Comparison of ENCODE assay signal across 20 mouse cellular contexts in the genomic region with DNA sequence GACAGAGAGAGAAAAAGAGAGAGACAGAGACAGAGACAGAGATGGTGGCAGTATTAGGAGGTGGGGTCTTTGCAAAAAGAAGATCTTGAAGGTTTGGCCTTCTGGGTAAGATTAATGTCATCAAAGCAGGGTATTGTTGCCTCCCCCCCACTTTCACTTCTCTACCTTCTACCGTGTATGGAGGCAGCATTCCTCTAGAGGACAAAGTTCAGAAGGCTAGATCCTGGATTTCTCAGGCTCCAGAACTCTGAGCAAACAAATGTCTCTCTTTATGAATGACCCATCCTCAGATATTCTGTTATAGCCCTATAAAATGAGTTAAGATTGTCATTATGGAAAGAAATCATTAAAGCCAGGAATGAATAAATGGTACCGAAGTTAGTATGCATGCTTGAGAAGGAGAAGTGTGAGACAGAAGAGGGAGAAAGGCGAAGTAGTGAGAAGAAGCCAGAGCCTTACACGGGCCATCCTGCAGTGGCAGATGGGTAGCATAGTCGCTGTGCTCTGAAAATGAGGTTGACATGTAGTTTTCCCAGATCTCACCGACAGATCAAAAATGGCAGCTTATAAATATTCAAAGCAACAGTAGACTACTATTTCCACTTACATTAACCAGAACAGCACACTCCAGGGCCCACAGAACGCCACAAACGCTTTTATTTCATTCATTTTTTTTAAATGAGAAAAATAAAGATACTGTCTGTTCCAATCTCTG.
DNase-seq lines count a peak whose midpoint lies in the region; ATAC-seq and TF ChIP-seq lines count a peak whose summit lies in the region.
"Had no signal": no experiment of that assay in that cellular context is flagged by ENCODE, and none has a peak within 500 bp of the region (broad histone marks: within the 10 kb centered on the region; RNA-seq: fewer than 3 reads in every experiment).

No protein-coding gene starts in this region.

- no peak overlapping the region for H3K4me2 ChIP-seq in forebrain, embryonic 15.5 days (replicated peaks)
- no peak overlapping the region for H3K4me2 ChIP-seq in intestine, embryonic 16.5 days (ENCODE audit: low read depth, low read length)
- H3K4me2 ChIP-seq: embryonic facial prominence, embryonic 13.5 days; heart, embryonic 13.5 days; hindbrain, embryonic 13.5 days had no signal

- no peak overlapping the region for H3K9ac ChIP-seq in forebrain, embryonic 15.5 days (replicated peaks)
- no peak overlapping the region for H3K9ac ChIP-seq in intestine, embryonic 16.5 days (ENCODE audit: low read depth, low read length)
- H3K9ac ChIP-seq: embryonic facial prominence, embryonic 13.5 days; heart, embryonic 13.5 days; hindbrain, embryonic 13.5 days had no signal

- peak; percentile 72 for ATAC-seq in forebrain, embryonic 15.5 days (replicated peaks)
- 0 out of 2 replicates have a peak, but pooled peaks have one; percentile 42 for ATAC-seq in common myeloid progenitor, adult 5-6 weeks (replicated peaks; ENCODE audit: low read depth, poor library complexity, severe bottlenecking)
- ATAC-seq in intestine, embryonic 16.5 days: 0 out of 2 replicates have a peak, but pooled peaks have one; percentile 56
- ATAC-seq: activated CD4-positive, CD25-positive, alpha-beta regulatory T cell, adult 4 months; Patski had no signal

- TF ChIP-seq POLR2A in brain, embryonic 14.5 days (IDR thresholded peaks at IDR 0.05; ENCODE audit: borderline replicate concordance, extremely low read depth, insufficient read depth, insufficient read length, poor library complexity, severe bottlenecking): no peak

- WGBS in forebrain, embryonic 15.5 days: 65% methylated on average over 8 of the region's 8 CpGs
- 89% methylated on average over 8 of the region's 8 CpGs for WGBS in forebrain, embryonic 10.5 days
- WGBS in intestine, embryonic 16.5 days: 76% methylated on average over 8 of the region's 8 CpGs

- peak overlapping the region; percentile 93 for H3K27ac ChIP-seq in forebrain, embryonic 15.5 days (replicated peaks)
- H3K27ac ChIP-seq in forebrain, embryonic 10.5 days: no peak overlapping the region
- no peak overlapping the region for H3K27ac ChIP-seq in intestine, embryonic 16.5 days (ENCODE audit: low read length)
- H3K27ac ChIP-seq: gastrocnemius, adult 2 months; heart, embryonic 13.5 days; hindbrain, embryonic 13.5 days had no signal

- no peak for TF ChIP-seq CTCF in brain, embryonic 14.5 days (IDR thresholded peaks at IDR 0.05; ENCODE audit: borderline replicate concordance, extremely low read depth, insufficient read depth, insufficient read length)

- H3K9me3 ChIP-seq in forebrain, embryonic 15.5 days: no peaks in the 10 kb centered on the region
- no peaks in the 10 kb centered on the region for H3K9me3 ChIP-seq in forebrain, embryonic 10.5 days
- no peaks in the 10 kb centered on the region for H3K9me3 ChIP-seq in intestine, embryonic 16.5 days (ENCODE audit: control insufficient read depth, low read length)
- H3K9me3 ChIP-seq: embryonic facial prominence, embryonic 13.5 days; heart, embryonic 13.5 days; hindbrain, embryonic 13.5 days had no signal

- no peak for DNase-seq in forebrain, embryonic 10.5 days (ENCODE audit: extremely low spot score, low spot score)
- peak; percentile 72 for DNase-seq in brain, embryonic 14.5 days (ENCODE audit: low read depth)
- no peak for DNase-seq in heart, postnatal 36 days
- DNase-seq: adrenal gland, adult 2 months; adrenal gland, postnatal 25 days; cerebellum, adult 11 months; cerebellum, adult 8-10 months; cerebellum, postnatal 14 days; gastrocnemius, adult 2 months; gastrocnemius, postnatal 25 days; kidney, adult 11 months had no signal

- no peak overlapping the region for H3K4me3 ChIP-seq in forebrain, embryonic 15.5 days
- H3K4me3 ChIP-seq in forebrain, embryonic 10.5 days: no peak overlapping the region
- no peak overlapping the region for H3K4me3 ChIP-seq in intestine, embryonic 16.5 days (ENCODE audit: low read length)
- H3K4me3 ChIP-seq: embryonic facial prominence, embryonic 13.5 days; gastrocnemius, adult 2 months; heart, embryonic 13.5 days; hindbrain, embryonic 13.5 days had no signal

- no peaks in the 10 kb centered on the region for H3K36me3 ChIP-seq in forebrain, embryonic 15.5 days
- no peaks in the 10 kb centered on the region for H3K36me3 ChIP-seq in forebrain, embryonic 10.5 days (replicated peaks)
- no peaks in the 10 kb centered on the region for H3K36me3 ChIP-seq in intestine, embryonic 16.5 days (ENCODE audit: control insufficient read depth, insufficient read depth, low read length)
- H3K36me3 ChIP-seq: embryonic facial prominence, embryonic 13.5 days; hindbrain, embryonic 13.5 days had no signal

- no peaks in the 10 kb centered on the region for H3K27me3 ChIP-seq in forebrain, embryonic 15.5 days
- no peaks in the 10 kb centered on the region for H3K27me3 ChIP-seq in forebrain, embryonic 10.5 days (ENCODE audit: poor library complexity, severe bottlenecking)
- no peaks in the 10 kb centered on the region for H3K27me3 ChIP-seq in intestine, embryonic 16.5 days (replicated peaks; ENCODE audit: control insufficient read depth, insufficient read depth, low read length)
- H3K27me3 ChIP-seq: CH12.LX; embryonic facial prominence, embryonic 13.5 days; heart, embryonic 13.5 days; hindbrain, embryonic 13.5 days; Patski had no signal

- peaks cover 23% of the 10 kb centered on the region for H3K4me1 ChIP-seq in forebrain, embryonic 15.5 days
- peaks cover 33% of the 10 kb centered on the region for H3K4me1 ChIP-seq in forebrain, embryonic 10.5 days
- no peaks in the 10 kb centered on the region for H3K4me1 ChIP-seq in intestine, embryonic 16.5 days (ENCODE audit: control insufficient read depth, insufficient read depth, low read length)

- intact Hi-C loops in heart, postnatal 36 days (cut with DNase I): no loop called here
